Mouse (Mus musculus): ENCODE data around the gene Cfap54.
A peak's percentile ranks its signal among the peaks of the same experiment; 100 is the strongest.

Gene Cfap54

GRCm38 (mm10) chr10:93051016-93051726 is 30.2 kb downstream of the Cfap54 start:
- peak; percentile 73 to 88 for DNase-seq

GRCm38 (mm10) chr10:93050571-93050970 is 30.8 kb downstream of the Cfap54 start:
- no peak for DNase-seq

GRCm38 (mm10) chr10:93043195-93043594 is 38.2 kb downstream of the Cfap54 start:
- no peak for DNase-seq

DNA sequence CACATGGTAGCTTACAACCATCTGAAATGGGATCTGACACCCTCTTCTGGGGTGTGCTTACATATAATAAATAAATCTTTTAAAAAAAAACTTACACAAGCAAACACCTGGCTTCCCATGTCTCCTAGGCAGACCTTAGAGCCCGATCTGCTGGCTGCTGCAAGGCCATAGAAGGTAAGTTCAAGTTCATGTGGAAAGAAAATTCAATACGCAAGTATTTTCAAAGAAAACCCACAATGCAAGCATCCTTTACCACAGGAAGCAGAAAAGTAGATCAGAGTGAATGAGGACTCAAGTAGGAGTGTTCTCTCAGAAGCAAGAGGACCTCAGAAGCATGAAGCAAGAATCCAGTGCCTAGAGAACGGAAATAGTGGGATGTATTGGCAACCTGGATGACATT is 39.6 kb downstream of the Cfap54 start:
- DNase-seq, result no peak

DNA sequence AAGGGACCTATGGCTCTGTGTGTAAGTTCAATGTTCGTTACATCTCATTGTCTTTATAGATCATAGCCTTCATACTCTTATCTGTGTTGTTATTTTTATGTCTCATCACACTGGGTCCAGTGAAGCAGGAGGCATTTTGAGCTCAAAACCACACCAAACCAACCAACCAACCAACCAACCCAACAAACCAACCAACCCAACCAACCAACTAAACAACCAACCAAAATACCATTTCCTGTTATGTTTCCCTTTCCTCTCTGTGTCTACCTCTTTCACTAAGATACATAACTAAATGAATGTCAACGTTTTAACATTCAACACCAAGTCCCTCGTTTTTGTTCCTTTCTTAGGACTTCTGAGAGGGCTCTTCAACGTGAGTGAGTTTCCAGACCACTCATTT is 40.0 kb downstream of the Cfap54 start:
- DNase-seq, result no peak

DNA sequence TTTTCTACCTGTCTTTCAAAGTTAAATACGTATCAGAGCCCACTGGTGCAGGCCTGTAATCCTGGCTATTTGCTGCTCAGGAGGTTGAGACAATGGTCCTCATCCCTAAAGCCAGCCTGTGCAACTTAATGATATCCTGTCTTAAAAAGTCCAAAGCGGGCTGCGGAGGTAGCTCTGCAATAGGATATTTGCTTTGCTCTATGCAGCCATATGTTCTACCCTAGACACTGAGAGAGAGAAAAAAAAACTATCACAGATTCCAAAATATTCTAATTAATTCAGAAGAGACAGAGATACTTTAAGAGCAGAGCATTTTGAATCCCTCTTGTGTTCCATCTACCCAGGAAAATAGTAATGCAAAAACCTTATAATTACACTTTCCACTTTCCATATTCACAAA is 44.9 kb downstream of the Cfap54 start:
- DNase-seq, result no peak

DNA sequence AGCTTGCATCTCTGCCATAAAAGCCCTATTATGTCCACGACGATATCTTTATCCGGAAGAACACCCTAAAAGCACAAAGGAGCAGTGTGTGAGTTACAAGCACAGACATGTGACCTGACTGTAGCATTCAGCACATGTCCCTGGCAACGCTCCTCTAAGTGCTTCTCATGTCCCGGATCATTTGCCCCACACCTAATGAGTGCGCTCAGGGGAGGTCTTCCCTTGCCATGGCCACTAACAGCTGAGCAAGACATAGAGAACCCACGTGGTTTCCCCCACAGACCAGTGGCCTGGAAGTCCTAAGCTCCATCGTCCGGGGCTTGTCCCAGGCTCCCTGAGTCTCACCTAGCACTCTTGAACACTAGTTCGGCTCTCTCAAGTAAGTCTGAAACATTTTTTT is 45.9 kb downstream of the Cfap54 start:
- no peak for DNase-seq

DNA sequence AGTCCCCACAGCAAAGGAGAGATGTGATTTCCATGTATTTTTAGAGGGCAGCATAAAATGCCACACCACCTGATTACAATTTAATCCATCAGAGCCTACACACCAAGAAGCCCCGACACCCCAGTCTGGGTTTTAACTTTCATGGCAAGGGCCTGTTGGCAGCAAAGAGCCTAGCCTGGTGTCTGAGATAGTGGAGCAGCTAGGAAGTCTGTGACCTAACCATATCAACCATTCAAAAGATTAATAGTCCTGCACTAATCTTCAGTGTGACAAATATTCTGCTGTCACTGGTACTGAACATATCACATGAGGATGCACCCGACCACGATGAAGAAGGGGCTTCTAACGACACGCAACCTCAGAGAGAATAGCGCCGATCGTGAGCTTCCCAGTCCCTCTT is 58.1 kb downstream of the Cfap54 start:
- DNase-seq, result no peak

- DNase-seq, result peak; percentile 37 to 66
Observed at GRCm38 (mm10) chr10:93014059-93014795, 67.2 kb downstream of the Cfap54 start.

- no peak for DNase-seq
Observed at GRCm38 (mm10) chr10:93011085-93011484, 70.3 kb downstream of the Cfap54 start.

GRCm38 (mm10) chr10:93006970-93007369 is 74.4 kb downstream of the Cfap54 start:
- no peak for DNase-seq

DNA sequence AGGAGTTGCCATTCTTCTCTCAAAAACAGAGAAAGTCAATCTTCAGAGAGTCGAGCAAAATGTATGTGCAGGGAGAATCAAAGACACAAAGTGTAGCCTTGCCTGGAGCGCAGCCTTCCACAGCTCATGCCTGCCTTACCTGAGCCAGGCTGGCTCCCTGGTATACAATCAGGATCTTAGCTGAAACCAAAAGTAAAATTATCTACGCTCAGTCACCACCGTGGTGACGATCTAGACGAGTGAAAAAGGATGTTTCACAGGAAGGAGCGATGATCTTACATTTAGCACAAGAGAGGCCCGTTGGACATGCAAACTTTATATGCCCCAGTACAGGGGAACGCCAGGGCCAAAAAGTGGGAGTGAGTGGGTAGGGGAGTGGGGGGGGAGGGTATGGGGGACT is 75.0 kb downstream of the Cfap54 start:
- no peak for DNase-seq

GRCm38 (mm10) chr10:92998536-92998935 is 82.9 kb downstream of the Cfap54 start:
- no peak for DNase-seq

GRCm38 (mm10) chr10:92995186-92995585 is 86.2 kb downstream of the Cfap54 start:
- DNase-seq, result no peak

DNA sequence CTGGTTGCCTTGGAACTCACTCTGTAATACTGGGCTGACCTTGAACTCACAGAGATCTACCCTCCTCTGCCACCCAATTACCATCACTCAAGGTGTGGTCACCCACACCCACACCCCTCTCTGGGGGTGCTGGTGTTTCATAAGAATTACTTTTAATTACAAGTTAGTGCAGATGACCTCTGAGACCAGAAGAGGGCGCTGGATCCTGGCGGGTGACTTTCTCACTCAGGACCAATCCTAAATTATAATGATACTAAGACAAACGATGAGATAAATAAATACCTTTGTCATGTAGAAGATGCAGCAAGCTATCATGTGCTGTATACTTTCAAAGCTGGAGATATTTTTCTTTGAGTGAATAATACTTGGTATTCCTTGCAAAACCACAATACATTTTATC is 87.1 kb downstream of the Cfap54 start:
- DNase-seq, result no peak

DNA sequence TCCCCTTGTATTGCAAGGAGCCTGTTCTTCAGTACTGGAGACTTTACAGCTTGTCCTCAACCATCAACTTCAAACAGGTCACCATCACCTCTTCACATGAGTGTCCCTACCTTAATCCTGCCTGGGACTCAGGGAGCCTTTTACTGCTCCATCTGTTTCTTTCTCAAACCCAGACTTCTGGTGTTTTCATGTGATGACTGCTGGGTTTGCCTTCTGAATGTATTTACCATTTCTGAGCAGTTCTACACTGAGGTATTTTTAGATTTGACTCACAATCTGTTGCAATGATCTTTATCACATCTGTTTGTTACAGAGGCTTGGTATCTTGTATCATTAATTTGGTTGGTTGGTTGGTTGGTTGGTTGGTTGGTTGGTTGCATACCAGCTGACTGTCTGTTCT is 88.9 kb downstream of the Cfap54 start:
- DNase-seq, result no peak

GRCm38 (mm10) chr10:92990576-92990975 is 90.8 kb downstream of the Cfap54 start:
- no peak for DNase-seq

DNA sequence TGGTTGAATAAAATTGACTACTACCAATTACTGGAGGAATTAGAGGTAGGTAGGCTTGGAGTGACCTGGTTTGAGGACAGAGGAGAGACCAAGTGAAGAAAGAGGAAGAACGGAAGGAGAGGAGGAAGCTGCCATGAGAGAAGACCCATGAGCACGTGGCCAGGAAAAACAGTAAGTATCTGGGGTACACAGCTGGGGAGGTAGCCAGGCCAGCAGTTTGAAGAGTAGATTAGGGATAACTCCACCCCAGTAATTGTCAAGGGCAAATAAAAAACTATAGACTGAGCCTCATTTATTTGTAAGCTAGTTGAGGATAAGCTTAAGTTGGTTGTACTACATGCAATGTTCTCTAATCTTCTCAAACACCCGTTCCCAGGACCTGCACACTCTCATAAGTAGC is 116.3 kb downstream of the Cfap54 start:
- DNase-seq, result no peak

DNA sequence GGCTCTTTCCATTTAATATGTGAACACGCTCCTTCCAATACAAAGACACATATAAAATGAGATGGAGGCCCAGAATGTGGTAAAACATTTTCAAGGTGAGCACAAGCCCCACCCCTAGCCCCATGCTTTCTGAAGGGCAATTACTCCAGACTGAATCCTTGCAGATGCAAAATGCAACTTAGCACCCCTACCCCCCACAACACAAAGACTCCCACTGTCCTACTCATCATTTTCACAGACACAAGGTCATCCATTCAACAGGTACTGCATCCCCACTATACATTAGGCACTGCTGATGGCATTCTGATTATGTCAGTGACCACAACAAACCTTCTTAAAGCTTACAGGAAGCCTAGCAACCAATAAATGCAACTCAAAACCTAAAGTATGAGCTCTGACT is 131.4 kb downstream of the Cfap54 start:
- no peak for DNase-seq

GRCm38 (mm10) chr10:92942848-92943645 is 138.4 kb downstream of the Cfap54 start:
- DNase-seq, result no peak

- no peak for DNase-seq
Observed at GRCm38 (mm10) chr10:92941616-92942015, 139.8 kb downstream of the Cfap54 start.

GRCm38 (mm10) chr10:92937741-92938285 is 143.6 kb downstream of the Cfap54 start:
- no peak for DNase-seq

DNA sequence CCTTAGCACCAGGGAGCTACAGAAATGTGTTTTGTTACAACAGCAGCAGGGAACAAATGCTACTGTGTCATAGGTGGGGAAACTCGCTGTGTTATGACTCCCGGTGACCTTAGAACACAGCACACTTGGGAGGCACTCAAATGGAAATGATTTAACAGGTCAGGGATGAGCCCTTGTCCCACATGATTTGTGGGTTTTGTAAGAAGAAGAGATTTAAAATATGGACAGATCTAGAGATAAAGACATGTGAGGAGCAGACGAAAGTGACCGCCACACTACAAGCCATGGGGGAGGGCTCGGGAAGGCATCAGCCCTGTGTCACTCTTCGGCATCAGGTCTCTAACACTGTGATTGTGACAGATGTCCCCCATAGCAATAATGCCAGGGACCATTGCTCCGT is 144.3 kb downstream of the Cfap54 start:
- DNase-seq, result no peak
